Mouse (Mus musculus) kidney, adult 2 months (tissue): ENCODE data around the gene Nqo1.

Source experiments
- CTCF ChIP-seq: fragments of 200-500 bp; conservative IDR thresholded peaks from 2 replicates; pipeline ENCODE4 v1.5.1; 2011; ENCODE audit warnings: low read depth, mild to moderate bottlenecking, control low read depth, low read length, moderate library complexity, mixed read lengths; ENCODE audit not compliant: insufficient read depth, insufficient read length
- POLR2A ChIP-seq: fragments of 200-500 bp; IDR thresholded peaks from one replicate; pipeline ENCODE4 v1.6.1; 2011; ENCODE audit warnings: low read depth, low read length, control low read depth

DNA sequence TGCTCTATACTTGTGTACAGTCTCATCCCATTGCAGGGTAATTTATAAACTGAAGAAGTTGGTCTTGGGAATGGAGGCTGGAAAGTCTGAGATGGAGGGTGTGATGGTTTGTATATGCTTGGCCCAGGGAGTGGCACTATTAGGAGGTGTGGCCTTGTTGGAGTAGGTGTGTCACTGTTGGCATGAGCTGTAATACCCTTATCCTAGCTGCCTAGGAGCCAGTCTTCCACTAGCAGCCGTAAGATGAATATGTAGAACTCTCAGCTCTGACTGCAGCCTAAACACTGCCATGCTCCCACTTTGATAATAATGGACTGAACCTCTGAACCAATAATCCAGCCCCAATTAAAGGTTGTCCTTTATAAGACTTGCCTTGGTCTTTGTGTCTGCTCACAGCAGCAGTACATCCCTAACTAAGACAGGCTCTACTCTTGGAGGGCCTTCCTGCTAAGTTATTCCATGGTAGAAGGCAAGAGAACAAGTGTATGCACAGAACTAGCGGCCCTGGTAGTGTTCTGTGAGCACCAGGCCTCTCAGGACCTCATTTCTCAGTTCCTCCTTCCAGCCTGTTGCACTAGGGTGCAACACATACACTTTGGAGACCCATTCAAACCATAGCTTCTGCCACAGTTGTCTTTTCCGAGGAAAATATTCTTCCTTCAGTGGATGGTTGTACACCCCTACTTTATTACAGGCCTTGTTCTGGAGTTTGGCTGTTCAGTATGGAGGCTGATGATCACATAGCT is 37.0 kb upstream of the Nqo1 start:
- TF ChIP-seq CTCF (no peak), POLR2A (no peak)
